Mouse (Mus musculus): ENCODE measurements around the gene Myt1l.

- TF ChIP-seq CTCF (IDR thresholded peaks at IDR 0.05; ENCODE audit: low read depth) (no peak), EP300 (IDR thresholded peaks at IDR 0.05; ENCODE audit: low read depth) (no peak)
These were observed 340.1 kb downstream of the Myt1l start for GRCm38 (mm10) chr12:29868295-29868694.

Data from heart, postnatal 0 days (tissue).